Mouse (Mus musculus): Measurements from ENCODE around the gene Ddx21.

Ddx21 gene

DNA sequence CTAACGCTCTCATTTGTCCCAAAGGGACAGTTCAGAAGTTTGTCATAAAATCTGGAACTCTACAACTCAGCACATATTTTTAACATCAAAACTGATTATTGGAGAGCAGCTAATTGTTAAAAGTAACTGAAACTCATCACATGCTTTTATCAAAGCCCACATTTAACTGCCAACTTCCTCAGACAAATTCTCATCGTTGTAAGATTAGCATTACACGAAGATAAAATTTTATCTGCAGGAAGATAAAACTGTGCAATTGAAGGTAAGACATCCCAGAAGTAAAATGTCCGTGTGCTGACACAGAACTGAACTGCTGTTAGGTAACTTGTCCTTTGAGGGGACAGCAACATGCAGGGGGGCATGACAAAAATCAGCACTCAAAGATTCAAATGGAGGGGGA, 33.2 kb downstream of the Ddx21 start:
- DNase-seq, result no peak

- DNase-seq, result no peak
Observed at GRCm38 (mm10) chr10:62557736-62558135, 44.3 kb downstream of the Ddx21 start.

DNA sequence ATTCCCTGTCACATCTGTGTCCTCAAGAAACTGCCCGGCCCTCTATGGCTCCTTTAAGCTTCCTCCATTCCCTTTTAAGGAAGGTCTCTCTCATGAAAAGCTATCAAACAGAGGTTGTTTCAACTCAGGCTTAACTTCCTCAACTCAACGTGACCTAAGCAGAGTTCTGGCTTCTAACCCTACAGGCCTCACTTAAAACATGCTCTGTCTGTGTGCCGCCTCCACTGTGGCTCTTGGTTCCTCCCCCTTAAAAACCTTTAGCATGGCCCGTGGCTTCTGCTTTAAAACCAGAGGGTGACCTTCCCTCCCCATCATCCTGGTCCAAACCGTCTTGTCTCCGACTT, 45.6 kb downstream of the Ddx21 start:
- no peak for DNase-seq

- DNase-seq, result no peak
Observed at GRCm38 (mm10) chr10:62555705-62556557, 46.1 kb downstream of the Ddx21 start.

- DNase-seq, result no peak
Observed at GRCm38 (mm10) chr10:62553611-62554091, 48.4 kb downstream of the Ddx21 start.

DNA sequence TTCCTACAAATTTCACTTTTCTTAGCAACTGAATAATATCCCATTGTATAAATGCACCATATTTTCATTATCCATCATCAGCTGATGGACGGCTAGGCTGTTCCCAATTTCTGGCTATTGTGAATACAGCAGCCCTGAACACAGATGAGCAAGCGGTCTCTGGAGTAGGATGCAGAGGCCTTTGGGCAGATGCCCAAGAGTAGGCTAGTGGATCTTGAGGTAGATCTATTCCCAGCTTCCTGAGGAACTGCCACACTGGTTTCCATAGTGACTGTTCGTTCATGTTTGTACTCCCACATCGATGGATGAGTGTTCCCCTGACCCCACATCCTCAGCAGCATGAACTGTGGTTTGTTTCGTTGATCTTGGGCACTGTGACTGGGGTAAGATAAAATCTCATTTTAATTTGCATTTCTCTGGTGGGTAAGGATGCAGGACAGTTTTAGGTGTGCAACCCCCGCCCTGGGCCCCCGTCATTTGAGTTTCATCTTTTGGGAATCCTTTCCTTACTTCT, 51.2 kb downstream of the Ddx21 start:
- DNase-seq, result peak; percentile 19

DNA sequence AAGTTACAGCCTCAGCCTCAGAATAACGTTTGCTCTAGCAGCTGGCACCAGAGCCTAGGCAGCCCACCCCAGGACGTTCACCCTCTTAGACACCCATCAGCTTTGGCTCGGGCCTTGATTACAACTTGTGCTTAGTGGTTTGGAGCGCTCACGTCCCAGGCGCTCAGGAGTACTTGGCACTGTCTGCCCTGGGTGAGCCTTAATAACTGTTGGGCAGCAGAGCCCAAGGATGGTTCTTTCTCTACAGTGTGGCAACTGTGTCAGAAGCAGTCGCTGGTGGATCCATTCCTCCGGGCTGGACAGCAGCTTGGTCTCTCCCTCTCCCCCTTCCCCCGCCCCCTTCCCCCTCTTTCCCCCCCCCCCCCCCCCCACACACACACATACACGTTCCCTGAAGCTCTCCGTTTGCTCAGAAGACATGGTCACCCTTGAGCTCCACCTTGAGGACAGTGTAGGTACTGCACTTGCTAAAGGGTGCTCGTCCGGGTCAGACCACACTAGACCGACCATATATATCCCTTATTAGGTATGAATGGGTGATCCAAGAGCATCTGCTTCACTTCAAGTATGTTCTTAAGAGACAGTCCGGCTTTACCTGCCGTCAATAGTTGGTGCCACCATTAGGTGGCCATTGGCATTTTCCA, 52.4 kb downstream of the Ddx21 start:
- peak; percentile 55 for DNase-seq

GRCm38 (mm10) chr10:62546441-62546840, 55.6 kb downstream of the Ddx21 start:
- no peak for DNase-seq

DNA sequence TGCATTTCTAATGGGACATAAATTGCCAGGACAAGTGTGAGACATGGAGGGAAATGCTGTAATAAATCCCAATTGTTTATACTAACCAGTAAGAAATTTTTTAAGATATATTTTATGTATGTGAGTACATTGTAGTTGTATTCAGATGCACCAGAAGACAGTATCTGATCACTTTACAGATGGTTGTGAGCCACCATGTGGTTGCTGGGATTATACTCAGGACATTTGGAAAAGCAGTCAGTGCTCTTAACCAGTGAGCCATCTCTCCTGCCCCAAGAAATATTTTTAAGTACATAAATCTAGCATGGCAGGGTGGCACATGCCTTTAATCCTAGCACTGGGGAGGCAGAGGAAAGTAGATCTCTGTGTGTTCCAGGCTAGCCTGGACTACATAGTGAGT, 56.3 kb downstream of the Ddx21 start:
- no peak for DNase-seq

GRCm38 (mm10) chr10:62544316-62544715, 57.8 kb downstream of the Ddx21 start:
- no peak for DNase-seq

DNA sequence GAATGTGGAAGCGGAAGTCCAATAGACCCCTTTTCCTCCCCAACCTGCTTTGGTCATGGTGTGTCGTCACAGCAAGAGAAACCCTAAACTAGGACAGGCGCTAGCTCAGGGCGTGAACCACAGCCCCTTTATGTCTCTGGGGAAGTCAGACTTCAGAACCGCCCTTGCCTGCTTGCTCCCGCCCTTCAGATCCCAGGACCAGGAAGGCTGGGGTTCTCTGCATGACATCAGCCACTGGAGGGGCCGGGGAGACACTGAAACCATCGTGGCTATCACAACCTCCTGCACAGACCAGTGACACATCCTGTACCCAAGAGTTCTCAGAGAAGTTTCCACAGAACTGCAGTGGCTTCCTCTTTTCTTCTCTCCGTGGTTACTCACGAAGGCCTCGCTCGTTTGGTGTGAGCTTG, 58.7 kb downstream of the Ddx21 start:
- no peak for DNase-seq

- no peak for DNase-seq
Observed at GRCm38 (mm10) chr10:62542928-62543327, 59.2 kb downstream of the Ddx21 start.

DNA sequence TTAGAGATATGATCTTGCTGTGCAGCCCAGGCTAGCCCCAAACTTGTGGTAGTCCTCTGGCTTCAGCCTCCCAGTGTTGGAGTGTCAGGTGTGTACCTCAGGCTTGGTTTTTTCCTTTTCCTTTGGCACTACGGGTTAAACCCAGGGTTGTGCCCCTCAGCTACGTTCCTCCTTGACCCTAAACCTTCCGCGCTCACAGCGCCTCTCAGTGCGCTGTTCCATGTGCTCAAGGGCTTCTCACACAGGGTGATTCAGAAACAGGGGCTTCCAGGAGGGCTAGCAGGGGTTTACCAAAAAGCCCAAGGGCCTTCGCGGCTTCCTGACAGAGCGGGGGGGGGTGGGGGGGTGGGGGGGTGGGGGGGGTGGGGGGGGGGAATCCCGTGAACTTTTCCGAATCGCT, 59.6 kb downstream of the Ddx21 start:
- no peak for DNase-seq

GRCm38 (mm10) chr10:62541499-62541898, 60.6 kb downstream of the Ddx21 start:
- DNase-seq, result no peak

- no peak for DNase-seq
Observed at GRCm38 (mm10) chr10:62540800-62541199, 61.3 kb downstream of the Ddx21 start.

GRCm38 (mm10) chr10:62534509-62534908, 67.6 kb downstream of the Ddx21 start:
- DNase-seq, result no peak

GRCm38 (mm10) chr10:62532832-62533231, 69.2 kb downstream of the Ddx21 start:
- no peak for DNase-seq
